Mouse (Mus musculus) limb, embryonic 14.5 days (tissue): ENCODE data around the gene Gm525. TPM values are rescaled to one million over a fixed set of nuclear protein-coding genes. Genes with fewer than 3 reads are reported as not detected.
A peak's percentile ranks its signal among the peaks of the same experiment; 100 is the strongest.

Experiments
- ATAC-seq: fragments of 200-750 bp; cut with Nextera tagmentation; 2 replicates; pipeline ENCODE4 v1.8.0; 2017; ENCODE audit warnings: low read depth, moderate number of reproducible peaks, moderate TSS enrichment; ENCODE audit not compliant: low FRiP score
- DNase-seq: peaks from one replicate; pipeline ENCODE4 v3.0.0-alpha.2; 2015; ENCODE audit warnings: low spot score
- H3K27ac ChIP-seq: fragments of 300-500 bp; sonication (generic); replicated peaks from 2 replicates; pipeline ENCODE4 v1.5.1; 2014; ENCODE audit warnings: low read depth, mild to moderate bottlenecking, low read length, moderate library complexity, mixed read lengths
- H3K27me3 ChIP-seq: fragments of 300-500 bp; sonication (generic); 2 replicates; pipeline ENCODE4 v1.6.1; 2014; ENCODE audit warnings: low read length, mixed read lengths; ENCODE audit not compliant: control insufficient read depth, insufficient read depth
- H3K36me3 ChIP-seq: fragments of 300-500 bp; sonication (generic); 2 replicates; pipeline ENCODE4 v1.6.1; 2014; ENCODE audit warnings: mild to moderate bottlenecking, low read length, moderate library complexity, mixed read lengths; ENCODE audit not compliant: control insufficient read depth, insufficient read depth
- H3K4me1 ChIP-seq: fragments of 300-500 bp; sonication (generic); 2 replicates; pipeline ENCODE4 v1.6.1; 2014; ENCODE audit warnings: antibody characterized with exemption, low read length, mixed read lengths; ENCODE audit not compliant: control insufficient read depth, insufficient read depth
- H3K4me2 ChIP-seq: fragments of 300-500 bp; sonication (generic); replicated peaks from 2 replicates; pipeline ENCODE4 v1.6.1; 2014; ENCODE audit warnings: low read depth, mild to moderate bottlenecking, low read length, moderate library complexity; ENCODE audit not compliant: severe bottlenecking
- H3K4me3 ChIP-seq: fragments of 300-500 bp; sonication (generic); replicated peaks from 2 replicates; pipeline ENCODE4 v1.5.1; 2014; ENCODE audit warnings: low read length
- H3K9ac ChIP-seq: fragments of 300-500 bp; sonication (generic); 2 replicates; pipeline ENCODE4 v1.6.1; 2014; ENCODE audit warnings: mild to moderate bottlenecking, low read depth, low read length, moderate library complexity; ENCODE audit not compliant: severe bottlenecking
- H3K9me3 ChIP-seq: fragments of 300-500 bp; sonication (generic); 2 replicates; pipeline ENCODE4 v1.6.1; 2016; ENCODE audit warnings: low read length; ENCODE audit not compliant: control insufficient read depth
- POLR2A ChIP-seq: fragments of 200-500 bp; IDR thresholded peaks from 2 replicates; pipeline ENCODE4 v1.8.0; 2012; ENCODE audit warnings: inconsistent platforms, mild to moderate bottlenecking, moderate library complexity, borderline replicate concordance; ENCODE audit not compliant: insufficient read depth, insufficient read length; ENCODE audit errors: extremely low read depth
- WGBS: fragments of 180-500 bp; shearing (Covaris S2); extraction: QIAGEN DNeasy Blood & Tissue Kit; methylation state at CpG from one replicate; pipeline ENCODE4 v1.1.7; 2014; 5-methylcytosine and 5-hydroxymethylcytosine counted together
- polyA plus RNA-seq, 2 experiments: library from polyadenylated mRNA; depleted of rRNA in 1 of 2; stranded (reverse) in 1 of 2; unstranded in 1 of 2; fragments of >200 nt; fragmentation: Nextera tagmentation in 1 of 2; extraction: Ambion mirVana in 1 of 2; gene quantifications; 2 replicates each; pipeline versions ENCODE4 v1.2.1 to v1.2.3; 2012 to 2014

Gm525 gene
- polyA plus RNA-seq, 2 experiments = 1.8 to 2.3 TPM

GRCm38 (mm10) chr11:89098083-89098835, 24.6 kb downstream of the Gm525 start:
- H3K4me2 ChIP-seq = no peak overlapping the region
- H3K4me3 ChIP-seq = no peak overlapping the region
- ATAC-seq (no peak), DNase-seq (no peak)
- H3K9me3 ChIP-seq = no peaks in the 10 kb centered on the region
- no peak overlapping the region for H3K27ac ChIP-seq
- no peaks in the 10 kb centered on the region for H3K27me3 ChIP-seq
- H3K4me1 ChIP-seq = no peaks in the 10 kb centered on the region
- no peak overlapping the region for H3K9ac ChIP-seq
- WGBS = 74% methylated on average over 17 of the region's 17 CpGs
- H3K36me3 ChIP-seq = no peaks in the 10 kb centered on the region
- TF ChIP-seq POLR2A = no peak

DNA sequence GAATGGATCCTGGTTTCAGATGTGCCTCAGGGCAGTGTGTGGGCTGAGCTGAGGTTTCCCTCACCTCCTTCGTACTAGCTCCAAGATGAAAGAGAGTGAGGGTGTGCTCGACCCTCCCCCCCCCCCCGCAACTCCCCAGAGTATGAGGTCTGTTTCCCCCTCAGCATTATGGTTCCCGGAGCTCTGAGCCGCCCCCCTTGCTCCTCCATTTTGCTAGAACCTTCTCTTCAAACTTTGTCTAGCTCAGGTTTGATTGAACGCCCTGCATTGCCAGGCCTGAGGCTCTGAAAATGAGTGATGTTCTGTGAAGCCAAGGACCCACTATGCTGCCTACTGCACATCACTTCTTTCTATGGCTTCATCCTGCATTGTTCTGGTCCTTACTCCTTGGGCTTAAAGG, 25.3 kb downstream of the Gm525 start:
- 72% methylated on average over 4 of the region's 6 CpGs for WGBS
- Histone ChIP-seq H3K4me2 (no peak overlapping the region), H3K27me3 (no peaks in the 10 kb centered on the region), H3K4me1 (no peaks in the 10 kb centered on the region), H3K9me3 (no peaks in the 10 kb centered on the region), H3K27ac (no peak overlapping the region), H3K4me3 (no peak overlapping the region), H3K9ac (no peak overlapping the region), H3K36me3 (no peaks in the 10 kb centered on the region)
- no peak for DNase-seq
- no peak for ATAC-seq
- no peak for TF ChIP-seq POLR2A

DNA sequence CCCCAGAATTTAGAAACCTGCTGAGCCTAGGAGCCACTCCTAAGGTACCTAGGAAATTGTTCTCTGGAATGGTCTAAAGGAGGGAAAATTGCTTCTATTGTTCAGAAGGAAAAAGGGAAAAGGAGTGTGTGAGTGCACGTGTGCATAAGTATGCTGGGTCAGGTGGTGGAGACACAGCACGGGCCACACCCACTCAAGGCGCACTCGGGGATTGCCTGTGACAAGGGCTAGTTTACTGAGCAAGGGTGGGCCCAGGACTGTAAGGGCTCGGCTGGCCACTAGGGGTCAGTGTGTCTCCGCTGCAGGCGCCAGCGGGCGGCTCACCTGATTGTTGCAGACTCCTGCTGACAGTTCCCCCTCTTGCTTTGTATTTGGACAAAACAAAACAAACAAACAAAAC, 26.8 kb downstream of the Gm525 start:
- H3K27ac ChIP-seq = no peak overlapping the region
- peak; percentile 78; the same call in 1 of the 2 replicates for ATAC-seq
- WGBS = 2% methylated on average over 9 of the region's 9 CpGs
- DNase-seq = peak; percentile 76
- H3K4me2 ChIP-seq = peak overlapping the region; percentile 40
- no peak for TF ChIP-seq POLR2A
- H3K9me3 ChIP-seq = no peaks in the 10 kb centered on the region
- no peaks in the 10 kb centered on the region for H3K27me3 ChIP-seq
- peak overlapping the region; percentile 22 for H3K4me3 ChIP-seq
- H3K4me1 ChIP-seq = no peaks in the 10 kb centered on the region
- H3K9ac ChIP-seq = peak overlapping the region; percentile 5; the same call in 1 of the 2 replicates
- H3K36me3 ChIP-seq = no peaks in the 10 kb centered on the region

DNA sequence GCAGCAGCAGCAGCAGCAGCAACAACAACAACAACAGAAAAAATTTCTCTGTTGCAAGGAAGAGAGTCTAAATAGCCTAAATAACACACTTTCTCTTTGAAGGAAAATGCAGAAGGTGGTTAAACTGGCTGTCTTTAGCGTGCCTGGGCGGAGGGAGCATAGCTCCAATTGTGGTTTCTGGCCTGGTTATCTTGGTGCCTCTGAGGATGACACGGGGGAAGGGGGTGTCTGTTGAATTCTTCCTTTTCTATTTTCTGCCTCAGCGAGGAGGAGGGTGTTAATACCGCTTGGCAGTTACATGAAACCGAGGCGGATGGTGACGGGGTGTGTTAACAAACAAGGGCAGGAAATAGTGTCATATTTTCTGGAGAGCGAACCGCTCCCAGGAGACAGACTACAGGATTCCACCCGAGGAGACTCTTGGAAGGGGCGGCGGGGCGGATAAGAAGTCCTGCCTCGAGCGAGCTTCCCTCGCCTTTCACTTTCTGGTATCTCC, 27.2 kb downstream of the Gm525 start:
- Histone ChIP-seq H3K27me3 (no peaks in the 10 kb centered on the region), H3K4me2 (peak overlapping the region; percentile 40), H3K9me3 (no peaks in the 10 kb centered on the region), H3K4me1 (no peaks in the 10 kb centered on the region), H3K36me3 (no peaks in the 10 kb centered on the region), H3K4me3 (peak overlapping the region; percentile 22), H3K9ac (peak overlapping the region; percentile 5; the same call in 1 of the 2 replicates), H3K27ac (no peak overlapping the region)
- ATAC-seq = no peak
- 25% methylated on average over 17 of the region's 17 CpGs for WGBS
- TF ChIP-seq POLR2A = no peak
- peak; percentile 26 for DNase-seq

DNA sequence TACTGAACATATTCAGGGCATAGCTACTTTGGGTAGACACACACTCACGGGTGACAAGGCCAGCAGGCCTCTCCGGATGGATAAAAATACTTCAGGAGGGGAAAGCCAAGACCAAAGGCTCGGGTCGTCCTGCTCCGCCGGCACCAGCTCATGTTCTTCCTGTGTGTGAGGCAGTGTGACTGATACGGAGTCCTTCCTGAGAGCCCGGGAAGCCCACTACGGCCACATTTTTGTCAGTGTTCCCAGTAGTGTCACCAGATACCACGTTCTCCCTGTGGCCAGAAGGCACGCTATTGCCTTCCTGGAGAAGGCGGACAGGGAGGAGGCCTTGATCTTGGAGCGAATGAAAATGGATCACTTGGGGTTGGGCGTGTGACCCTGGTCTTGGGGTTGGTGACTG, 29.5 kb downstream of the Gm525 start:
- Histone ChIP-seq H3K36me3 (no peaks in the 10 kb centered on the region), H3K27ac (no peak overlapping the region), H3K27me3 (no peaks in the 10 kb centered on the region), H3K9ac (no peak overlapping the region), H3K4me2 (no peak overlapping the region), H3K4me3 (no peak overlapping the region), H3K4me1 (no peaks in the 10 kb centered on the region), H3K9me3 (no peaks in the 10 kb centered on the region)
- no peak for TF ChIP-seq POLR2A
- whole genome bisulfite sequencing = 87% methylated on average over 14 of the region's 14 CpGs
- DNase-seq = no peak
- no peak for ATAC-seq
